In genomic region chr2:27953866-27954265, GRCm38 (mm10) we compare ENCODE assay signal across 10 mouse cellular contexts.
DNase-seq lines count a peak whose midpoint lies in the region; ATAC-seq and TF ChIP-seq lines count a peak whose summit lies in the region.
"Had no signal": no experiment of that assay in that cellular context is flagged by ENCODE, and none has a peak within 500 bp of the region (broad histone marks: within the 10 kb centered on the region; RNA-seq: fewer than 3 reads in every experiment).

No protein-coding gene starts in this region.

- TF ChIP-seq POLR2A in cerebellum, adult 2 months (IDR thresholded peaks at IDR 0.05; ENCODE audit: borderline replicate concordance, insufficient read depth, low read length), result no peak
- TF ChIP-seq POLR2A in myocyte (IDR thresholded peaks at IDR 0.05; ENCODE audit: insufficient read length, low read depth), result no peak

- no peaks in the 10 kb centered on the region for H3K9me3 ChIP-seq in kidney, embryonic 14.5 days (ENCODE audit: control insufficient read depth, low read length)
- no peaks in the 10 kb centered on the region for H3K9me3 ChIP-seq in kidney, embryonic 15.5 days (replicated peaks)
- H3K9me3 ChIP-seq: neural tube, embryonic 13.5 days had no signal

- peaks cover 13% of the 10 kb centered on the region for H3K36me3 ChIP-seq in kidney, embryonic 14.5 days (ENCODE audit: control insufficient read depth, insufficient read depth, low read length)
- peaks cover 31% of the 10 kb centered on the region for H3K36me3 ChIP-seq in kidney, embryonic 15.5 days
- H3K36me3 ChIP-seq in myocyte (ENCODE audit: control insufficient read depth, insufficient read depth), result peaks cover 90% of the 10 kb centered on the region
- H3K36me3 ChIP-seq: neural tube, embryonic 13.5 days had no signal

- no peak for TF ChIP-seq CTCF in cerebellum, adult 2 months (IDR thresholded peaks at IDR 0.05; ENCODE audit: borderline replicate concordance, insufficient read depth, low read depth, low read length)
- no peak for TF ChIP-seq CTCF in left cerebral cortex, adult 2 months (IDR thresholded peaks at IDR 0.05)

- H3K4me3 ChIP-seq in kidney, embryonic 14.5 days (ENCODE audit: low read length), result no peak overlapping the region
- no peak overlapping the region for H3K4me3 ChIP-seq in kidney, embryonic 15.5 days (replicated peaks)
- no peak overlapping the region for H3K4me3 ChIP-seq in cerebellum, adult 2 months (replicated peaks; ENCODE audit: insufficient read depth, low read depth, low read length)
- no peak overlapping the region for H3K4me3 ChIP-seq in myocyte
- H3K4me3 ChIP-seq in left cerebral cortex, adult 2 months, result no peak overlapping the region
- H3K4me3 ChIP-seq: neural tube, embryonic 13.5 days had no signal

- intact Hi-C loops in heart, postnatal 10 days (cut with DNase I), result no loop called here
- intact Hi-C loops in left cerebral cortex, adult 2 months (cut with DNase I), result no loop called here

- H3K4me2 ChIP-seq in kidney, embryonic 14.5 days (replicated peaks; ENCODE audit: low read depth, low read length), result no peak overlapping the region
- no peak overlapping the region for H3K4me2 ChIP-seq in kidney, embryonic 15.5 days
- no peak overlapping the region for H3K4me2 ChIP-seq in myocyte (ENCODE audit: low read depth)
- H3K4me2 ChIP-seq: neural tube, embryonic 13.5 days had no signal

- no peaks in the 10 kb centered on the region for H3K27me3 ChIP-seq in kidney, embryonic 14.5 days (ENCODE audit: control insufficient read depth, insufficient read depth, low read length)
- no peaks in the 10 kb centered on the region for H3K27me3 ChIP-seq in kidney, embryonic 15.5 days
- H3K27me3 ChIP-seq in cerebellum, adult 2 months (ENCODE audit: control insufficient read depth, insufficient read depth, low read length), result no peaks in the 10 kb centered on the region
- H3K27me3 ChIP-seq in myocyte (ENCODE audit: control insufficient read depth, insufficient read depth, insufficient read length), result no peaks in the 10 kb centered on the region
- H3K27me3 ChIP-seq: neural tube, embryonic 13.5 days had no signal

- H3K27ac ChIP-seq in kidney, embryonic 14.5 days (ENCODE audit: low read depth, low read length), result peak overlapping the region; percentile 11; the same call in 1 of the 2 replicates
- H3K27ac ChIP-seq in kidney, embryonic 15.5 days, result no peak overlapping the region
- no peak overlapping the region for H3K27ac ChIP-seq in cerebellum, adult 2 months (ENCODE audit: insufficient read depth, low read length)
- H3K27ac ChIP-seq in left cerebral cortex, adult 2 months, result no peak overlapping the region
- H3K27ac ChIP-seq: liver, embryonic 14.5 days; neural tube, embryonic 13.5 days had no signal

- 76% methylated on average over 3 of the region's 3 CpGs for WGBS in kidney, embryonic 14.5 days
- 74% methylated on average over 3 of the region's 3 CpGs for WGBS in kidney, embryonic 15.5 days
- 13% methylated on average over 3 of the region's 3 CpGs for WGBS in cerebellum, adult 2 months

- no peak for ATAC-seq in kidney, embryonic 14.5 days (ENCODE audit: low FRiP score, low TSS enrichment)
- no peak for ATAC-seq in kidney, embryonic 15.5 days (replicated peaks; ENCODE audit: low FRiP score)

- peak; percentile 30 to 42 for DNase-seq in cerebellum, adult 2 months
- DNase-seq in heart, postnatal 10 days, result peak; percentile 75 to 77
- DNase-seq in thymus, postnatal 36 days, result no peak
- DNase-seq in left cerebral cortex, adult 2 months (ENCODE audit: extremely low spot score in 1 of 2, low spot score in 2 of 2), result no peak
- no peak for DNase-seq in frontal cortex, postnatal 36 days (ENCODE audit: low spot score in 2 of 2)

- H3K79me2 ChIP-seq in myocyte (ENCODE audit: control insufficient read depth, insufficient read depth), result peaks cover 19% of the 10 kb centered on the region

- H3K4me1 ChIP-seq in kidney, embryonic 14.5 days (ENCODE audit: control insufficient read depth, insufficient read depth, low read length), result peaks cover 19% of the 10 kb centered on the region; the same call in 1 of the 2 replicates
- peaks cover 39% of the 10 kb centered on the region for H3K4me1 ChIP-seq in kidney, embryonic 15.5 days
- H3K4me1 ChIP-seq in cerebellum, adult 2 months (ENCODE audit: control insufficient read depth, insufficient read depth, low read length), result peaks cover 11% of the 10 kb centered on the region

- no peak overlapping the region for H3ac ChIP-seq in myocyte (ENCODE audit: control insufficient read depth, insufficient read length)

- no peak overlapping the region for H3K9ac ChIP-seq in kidney, embryonic 14.5 days (ENCODE audit: low read depth, low read length)
- H3K9ac ChIP-seq in kidney, embryonic 15.5 days, result no peak overlapping the region
- H3K9ac ChIP-seq: liver, embryonic 14.5 days; neural tube, embryonic 13.5 days had no signal

TF ChIP-seq in myocyte, 11 proteins besides CTCF, POLR2A, EP300 and RAD21:
- TF ChIP-seq CEBPB (IDR thresholded peaks at IDR 0.05; ENCODE audit: insufficient read depth, poor library complexity, severe bottlenecking) (no peak), MYOG (IDR thresholded peaks at IDR 0.05; ENCODE audit: control insufficient read depth in 1 of 3, insufficient read depth in 1 of 3, insufficient read length in 2 of 3, low read depth in 2 of 3) (peak; percentile 51 to 79 (median 61)), MYOD1 (IDR thresholded peaks at IDR 0.05; ENCODE audit: control insufficient read depth in 1 of 3, insufficient read length in 2 of 3, low read depth in 2 of 3) (peak; percentile 42 to 81 (median 55))

Comparison
In these comparisons a context has a peak if more than half of its experiments do, and no peak if none do; other contexts are left out.
1. DNase-seq: peak in cerebellum, adult 2 months (2 of 2) and heart, postnatal 10 days (2 of 2); none in thymus, postnatal 36 days (0 of 2), left cerebral cortex, adult 2 months (0 of 2) and frontal cortex, postnatal 36 days (0 of 2).